Mouse (Mus musculus) liver, adult 2 months (tissue): ENCODE measurements around the gene Fam8a1. TPM values are rescaled to one million over a fixed set of nuclear protein-coding genes. Genes with fewer than 3 reads are reported as not detected.

Experiments
- DNase-seq: peaks from one replicate; pipeline ENCODE4 v3.0.0-alpha.2; 2011; ENCODE audit warnings: low read depth, low spot score; ENCODE audit errors: extremely low read depth
- H3K27ac ChIP-seq: fragments of 200-500 bp; replicated peaks from 2 replicates; pipeline ENCODE4 v1.5.1; 2012; ENCODE audit warnings: low read depth, mild to moderate bottlenecking, control low read depth, inconsistent platforms, low read length; ENCODE audit not compliant: insufficient read depth
- H3K27me3 ChIP-seq: fragments of 200-500 bp; 2 replicates; pipeline ENCODE4 v1.6.1; 2012; ENCODE audit warnings: mild to moderate bottlenecking, moderate library complexity, low read length, inconsistent platforms; ENCODE audit not compliant: control insufficient read depth, insufficient read depth
- H3K36me3 ChIP-seq: fragments of 200-500 bp; 2 replicates; pipeline ENCODE4 v1.6.1; 2012; ENCODE audit warnings: low read length, inconsistent platforms; ENCODE audit not compliant: control insufficient read depth, insufficient read depth
- H3K4me1 ChIP-seq: fragments of 200-500 bp; 2 replicates; pipeline ENCODE4 v1.6.1; 2011; ENCODE audit warnings: low read length; ENCODE audit not compliant: control insufficient read depth, insufficient read depth
- H3K4me3 ChIP-seq: fragments of 200-500 bp; 2 replicates; pipeline ENCODE4 v1.5.1; 2011; ENCODE audit warnings: low read depth, mild to moderate bottlenecking, control low read depth, low read length, moderate library complexity; ENCODE audit not compliant: insufficient read depth
- H3K79me2 ChIP-seq: fragments of 200-500 bp; 2 replicates; pipeline ENCODE4 v1.6.1; 2012; ENCODE audit warnings: inconsistent platforms, mild to moderate bottlenecking, low read length, moderate library complexity; ENCODE audit not compliant: control insufficient read depth, insufficient read depth
- H3K9ac ChIP-seq: fragments of 200-500 bp; 2 replicates; pipeline ENCODE4 v1.6.1; 2012; ENCODE audit warnings: low read depth, mild to moderate bottlenecking, control low read depth, inconsistent platforms, low read length
- CTCF ChIP-seq: fragments of 200-500 bp; IDR thresholded peaks from 2 replicates; pipeline ENCODE4 v1.5.1; 2011; ENCODE audit warnings: low read depth, low read length, control low read depth
- POLR2A ChIP-seq: fragments of 200-500 bp; IDR thresholded peaks from 2 replicates; pipeline ENCODE4 v1.6.1; 2011; ENCODE audit warnings: low read length, control low read depth; ENCODE audit not compliant: insufficient read depth; ENCODE audit errors: extremely low read depth
- WGBS: fragments of 180-500 bp; shearing (Covaris S2); methylation state at CpG from one replicate; pipeline ENCODE4 v1.1.7; 2018; 5-methylcytosine and 5-hydroxymethylcytosine counted together
- polyA plus RNA-seq: library from polyadenylated mRNA; depleted of rRNA; stranded (reverse); fragments of >200 nt; gene quantifications from 2 replicates; pipeline ENCODE4 v1.2.3, GENCODE M21; 2012
- total RNA-seq: library from RNA; depleted of rRNA; stranded (reverse); fragments of >200 nt; gene quantifications from 2 replicates; pipeline ENCODE4 v1.2.3, GENCODE M21; 2014

Fam8a1 gene
- total and polyA plus RNA-seq, 2 experiments = 16.5 to 38.7 TPM

GRCm38 (mm10) chr13:46695932-46696331, 26.6 kb downstream of the Fam8a1 start:
- Histone ChIP-seq H3K27ac (no peak overlapping the region), H3K36me3 (peaks cover 34% of the 10 kb centered on the region), H3K4me1 (peaks cover 4% of the 10 kb centered on the region), H3K27me3 (no peaks in the 10 kb centered on the region), H3K4me3 (no peak overlapping the region), H3K9ac (no peak overlapping the region), H3K79me2 (no peaks in the 10 kb centered on the region; the same call in 1 of the 2 replicates)
- DNase-seq = peak; percentile 25
- 75% methylated on average over 1 of the region's 1 CpGs for WGBS
- TF ChIP-seq CTCF = no peak
- TF ChIP-seq POLR2A = no peak

- Histone ChIP-seq H3K9ac (no peak overlapping the region), H3K27ac (no peak overlapping the region), H3K36me3 (peaks cover 34% of the 10 kb centered on the region), H3K27me3 (no peaks in the 10 kb centered on the region), H3K4me3 (no peak overlapping the region), H3K4me1 (peaks cover 4% of the 10 kb centered on the region), H3K79me2 (no peaks in the 10 kb centered on the region; the same call in 1 of the 2 replicates)
- DNase-seq = no peak
- WGBS = 97% methylated on average over 2 of the region's 2 CpGs
- TF ChIP-seq CTCF = no peak
- TF ChIP-seq POLR2A = no peak
Measured at GRCm38 (mm10) chr13:46696788-46697187, 27.5 kb downstream of the Fam8a1 start.

GRCm38 (mm10) chr13:46699372-46699771, 30.1 kb downstream of the Fam8a1 start:
- Histone ChIP-seq H3K27ac (no peak overlapping the region), H3K9ac (no peak overlapping the region), H3K79me2 (no peaks in the 10 kb centered on the region; the same call in 1 of the 2 replicates), H3K4me3 (no peak overlapping the region), H3K36me3 (peaks cover 22% of the 10 kb centered on the region), H3K27me3 (no peaks in the 10 kb centered on the region), H3K4me1 (peaks cover 4% of the 10 kb centered on the region)
- WGBS = 95% methylated on average over 1 of the region's 1 CpGs
- no peak for DNase-seq
- no peak for TF ChIP-seq CTCF
- no peak for TF ChIP-seq POLR2A

GRCm38 (mm10) chr13:46701486-46701885, 32.2 kb downstream of the Fam8a1 start:
- no peak overlapping the region for H3K4me3 ChIP-seq

GRCm38 (mm10) chr13:46703138-46703537, 33.8 kb downstream of the Fam8a1 start:
- Histone ChIP-seq H3K27ac (no peak overlapping the region), H3K4me3 (no peak overlapping the region)

More at GRCm38 (mm10) chr13:46701486-46701885, 32.2 kb downstream of the Fam8a1 start:
- Histone ChIP-seq H3K9ac (no peak overlapping the region), H3K79me2 (no peaks in the 10 kb centered on the region; the same call in 1 of the 2 replicates), H3K36me3 (peaks cover 15% of the 10 kb centered on the region), H3K27me3 (no peaks in the 10 kb centered on the region), H3K4me1 (peaks cover 4% of the 10 kb centered on the region; the same call in 1 of the 2 replicates), H3K27ac (no peak overlapping the region)
- TF ChIP-seq POLR2A (no peak), CTCF (no peak)
- 91% methylated on average over 2 of the region's 2 CpGs for WGBS
- no peak for DNase-seq

GRCm38 (mm10) chr13:46713486-46713885, 44.2 kb downstream of the Fam8a1 start:
- TF ChIP-seq CTCF = no peak
- TF ChIP-seq POLR2A = no peak
- H3K36me3 ChIP-seq = peaks cover 45% of the 10 kb centered on the region
- WGBS = 96% methylated on average over 5 of the region's 5 CpGs
- no peak overlapping the region for H3K4me3 ChIP-seq
- DNase-seq = no peak
- H3K9ac ChIP-seq = no peak overlapping the region
- H3K79me2 ChIP-seq = peaks cover 5% of the 10 kb centered on the region; the same call in 1 of the 2 replicates
- no peaks in the 10 kb centered on the region for H3K4me1 ChIP-seq
- H3K27me3 ChIP-seq = no peaks in the 10 kb centered on the region
- H3K27ac ChIP-seq = no peak overlapping the region

More at GRCm38 (mm10) chr13:46703138-46703537, 33.8 kb downstream of the Fam8a1 start:
- TF ChIP-seq POLR2A (no peak), CTCF (peak; percentile 49)
- Histone ChIP-seq H3K9ac (no peak overlapping the region), H3K4me1 (no peaks in the 10 kb centered on the region), H3K27me3 (no peaks in the 10 kb centered on the region), H3K36me3 (peaks cover 14% of the 10 kb centered on the region), H3K79me2 (no peaks in the 10 kb centered on the region; the same call in 1 of the 2 replicates)
- peak; percentile 49 for DNase-seq
- WGBS = 79% methylated on average over 5 of the region's 5 CpGs
